Mouse (Mus musculus) stomach, postnatal 0 days (tissue): ENCODE measurements around the gene Timm10.

ENCODE experiments used
- CTCF ChIP-seq: IDR thresholded peaks from 2 replicates; pipeline ENCODE4 v1.5.1; 2016; ENCODE audit warnings: antibody characterized with exemption, low read depth, mild to moderate bottlenecking, moderate library complexity
- EP300 ChIP-seq: optimal IDR thresholded peaks from 2 replicates; pipeline ENCODE3; 2016; ENCODE audit warnings: antibody characterized with exemption

DNA sequence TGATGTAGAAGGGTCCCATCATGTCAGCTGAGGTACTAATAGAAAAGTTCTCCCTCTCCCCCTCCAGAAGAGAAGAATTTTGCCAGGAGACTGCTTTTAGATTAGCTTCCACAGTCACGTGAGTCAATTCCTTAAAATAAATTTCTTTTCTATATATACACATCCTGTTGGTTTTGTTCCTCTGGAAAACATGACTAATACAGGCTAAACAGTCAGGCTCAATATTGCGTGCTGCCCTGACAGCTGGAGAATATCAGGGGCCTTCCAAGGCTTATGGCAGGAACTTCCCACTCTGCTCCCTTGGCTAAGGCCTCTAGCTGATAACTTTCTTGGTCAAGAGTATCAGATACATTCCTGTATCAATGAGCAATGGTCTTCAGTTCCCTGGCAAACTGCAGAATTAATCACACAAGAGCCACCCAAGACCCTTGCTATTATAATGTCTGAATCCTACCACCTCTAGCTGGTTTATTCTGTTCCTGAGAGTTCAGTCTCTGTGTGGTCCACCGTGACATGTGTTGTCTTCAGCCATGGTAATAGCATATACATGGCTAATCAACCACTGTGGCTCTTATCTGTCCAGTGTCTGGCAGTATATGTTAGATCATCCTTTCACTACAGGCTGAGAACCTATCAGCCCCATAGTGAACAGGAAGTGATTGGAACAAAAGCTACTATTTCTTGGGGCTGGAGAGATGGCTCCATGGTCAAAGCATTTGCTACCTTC is 42.8 kb upstream of the Timm10 start:
- no peak for TF ChIP-seq CTCF
- TF ChIP-seq EP300, result no peak
